Mouse (Mus musculus): ENCODE measurements at regions not wholly inside any gene's neighbourhood (a gene's known extent, or its start where the extent isn't known, plus 50 kb on each side); places are given as distances from the start of the nearest gene placed in this dataset.

DNA sequence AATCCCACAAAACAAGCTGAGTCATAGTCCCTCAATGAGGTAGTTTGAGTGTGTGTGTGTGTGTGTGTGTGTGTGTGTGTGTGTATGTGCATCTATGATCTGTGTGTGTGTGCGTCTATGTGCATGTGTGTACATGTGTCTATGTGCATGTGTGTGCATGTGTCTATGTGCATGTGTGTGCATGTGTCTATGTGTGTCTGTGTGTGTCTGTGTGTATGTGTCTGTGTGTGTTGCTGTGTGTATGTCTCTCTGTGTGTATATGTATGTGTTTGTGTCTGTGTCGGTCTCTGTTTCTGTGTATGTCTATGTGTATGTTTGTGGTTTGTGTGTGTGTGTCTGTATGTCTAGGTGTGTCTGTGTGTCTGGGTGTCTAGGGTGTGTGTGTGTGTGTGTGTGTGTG is 309.1 kb upstream of the Brinp3 start:
- no peak for TF ChIP-seq CTCF (IDR thresholded peaks at IDR 0.05; ENCODE audit: extremely low read depth, insufficient read length, insufficient replicate concordance, low read depth, low read length)
- TF ChIP-seq POLR2A (IDR thresholded peaks at IDR 0.05; ENCODE audit: low read depth, low read length), result no peak

All from small intestine, adult 2 months (tissue).